Mouse (Mus musculus): ENCODE measurements around the gene Mpo.

DNA sequence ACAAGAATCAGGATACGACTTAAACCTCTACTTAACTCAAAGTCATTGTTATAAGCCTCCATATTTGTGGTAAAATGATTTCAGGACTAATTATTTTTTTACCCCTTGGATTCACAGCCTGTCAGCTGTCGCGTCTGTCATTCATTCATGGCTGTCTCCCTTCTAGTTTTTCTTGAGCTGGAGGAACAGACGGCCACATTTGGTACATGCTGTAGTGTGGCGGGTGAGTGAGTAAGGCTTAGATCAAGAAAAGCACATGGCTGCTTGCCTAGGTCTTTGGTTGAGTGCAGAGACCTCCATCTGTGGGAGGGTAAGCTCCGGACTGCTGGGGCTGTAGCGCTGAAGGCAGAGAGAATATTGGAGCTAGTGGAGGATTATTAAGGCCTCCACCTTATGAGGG is 45.7 kb upstream of the Mpo start:
- TF ChIP-seq CTCF (IDR thresholded peaks at IDR 0.05; ENCODE audit: control insufficient read depth, insufficient read depth, insufficient read length) (no peak), MAX (IDR thresholded peaks at IDR 0.05) (no peak), MYOD1 (IDR thresholded peaks at IDR 0.05; ENCODE audit: control insufficient read depth, insufficient read length, low read depth) (no peak)

All from C2C12 (cell line).